Mouse (Mus musculus): ENCODE data around the gene Itgal.

- TF ChIP-seq CTCF (IDR thresholded peaks at IDR 0.05; ENCODE audit: low read depth) = peak; percentile 9; the same call in 1 of the 2 replicates
- no peak for TF ChIP-seq EP300 (optimal IDR thresholded peaks at IDR 0.05)
These were observed 21.9 kb upstream of the Itgal start, which contains the start of gene Sephs2 for GRCm38 (mm10) chr7:127273925-127274789.

All from stomach, postnatal 0 days (tissue).